Mouse (Mus musculus) embryonic fibroblast, embryonic 13.5 days (primary cell): ENCODE results near the gene Trp73.

Experiments used
- CTCF ChIP-seq: IDR thresholded peaks from 2 replicates; pipeline ENCODE4 v1.5.1; 2011; ENCODE audit warnings: mild to moderate bottlenecking, control low read depth, low read length, moderate library complexity, borderline replicate concordance; ENCODE audit not compliant: insufficient read depth
- POLR2A ChIP-seq: IDR thresholded peaks from 2 replicates; pipeline ENCODE4 v1.6.1; 2011; ENCODE audit warnings: low read depth, mild to moderate bottlenecking, control low read depth, low read length, moderate library complexity

GRCm38 (mm10) chr4:154140213-154141008 lies 403 bp upstream of the Trp73 start:
- TF ChIP-seq CTCF (no peak), POLR2A (no peak)
